Mouse (Mus musculus): ENCODE measurements around the gene Gm9999. TPM values are rescaled to one million over a fixed set of nuclear protein-coding genes. Genes with fewer than 3 reads are reported as not detected.

Gene Gm9999
- polyA plus RNA-seq (2012; fragmentation: generic; extraction: Trizol), result not detected

DNA sequence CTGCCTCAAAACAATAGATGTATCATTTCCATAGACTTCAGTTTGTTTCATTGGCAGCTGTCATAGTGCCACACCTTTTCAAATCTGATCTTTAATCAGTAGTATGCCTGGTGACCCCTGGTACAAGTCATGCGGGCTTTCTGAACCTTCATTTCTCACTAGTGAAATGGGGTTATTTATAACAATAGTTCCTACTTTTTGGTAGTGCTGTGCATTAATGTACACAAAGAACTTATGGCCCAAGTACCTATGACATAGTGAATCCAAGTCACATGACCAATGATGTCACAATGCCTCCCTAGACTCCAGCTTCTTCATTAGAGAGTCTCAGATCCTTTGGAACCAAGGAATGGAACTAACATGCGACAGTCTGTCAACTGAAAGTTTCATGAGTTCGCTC lies at the start of gene Gm9999:
TSS of gene Gm9999 (plus strand) at position 301 of the 400 bp plus-strand sequence.
- Histone ChIP-seq H3K36me3 (ENCODE audit: control insufficient read depth, insufficient read depth) (no peaks in the 10 kb centered on the region), H3K4me2 (ENCODE audit: low read depth) (no peak within 1 kb of the TSS)

DNA sequence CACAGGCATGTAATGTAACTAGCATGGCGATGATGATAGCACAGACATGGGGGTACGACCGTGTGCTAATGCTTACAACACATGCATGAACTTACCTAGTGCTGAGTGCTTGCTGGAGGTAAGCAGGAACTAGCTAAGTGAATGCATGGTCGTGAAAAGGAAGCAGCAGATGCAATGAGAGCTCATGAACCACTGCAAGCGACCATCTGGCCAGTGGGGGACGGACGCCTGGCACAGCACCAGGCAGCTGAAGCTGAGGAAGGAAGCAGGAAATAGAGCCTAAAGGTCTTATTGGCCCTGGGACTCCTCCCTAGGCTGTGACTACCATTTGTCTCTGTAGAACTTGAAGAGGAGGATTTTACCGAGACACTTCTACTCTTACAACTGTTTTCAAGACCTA lies 48.6 kb upstream of the Gm9999 start:
- Histone ChIP-seq H3ac (ENCODE audit: control insufficient read depth, insufficient read length) (no peak overlapping the region), H3K4me3 (no peak overlapping the region), H3K4me2 (ENCODE audit: low read depth) (no peak overlapping the region), H3K79me2 (ENCODE audit: control insufficient read depth, insufficient read depth) (no peaks in the 10 kb centered on the region), H3K27me3 (ENCODE audit: control insufficient read depth, insufficient read depth, insufficient read length) (no peaks in the 10 kb centered on the region), H3K36me3 (ENCODE audit: control insufficient read depth, insufficient read depth) (peaks cover 16% of the 10 kb centered on the region)
- no peak for TF ChIP-seq TCF12 (IDR thresholded peaks at IDR 0.05; ENCODE audit: insufficient read depth, poor library complexity, severe bottlenecking)
- TF ChIP-seq SRF (IDR thresholded peaks at IDR 0.05; ENCODE audit: control insufficient read depth, insufficient read length, low read depth), result no peak
- TF ChIP-seq CEBPB (IDR thresholded peaks at IDR 0.05; ENCODE audit: insufficient read depth, poor library complexity, severe bottlenecking), result no peak

More for the DNA sequence above, at the start of gene Gm9999:
- Histone ChIP-seq H3ac (ENCODE audit: control insufficient read depth, insufficient read length) (no peak within 1 kb of the TSS), H3K4me3 (no peak within 1 kb of the TSS), H3K79me2 (ENCODE audit: control insufficient read depth, insufficient read depth) (no peaks in the 10 kb centered on the region), H3K27me3 (ENCODE audit: control insufficient read depth, insufficient read depth, insufficient read length) (no peaks in the 10 kb centered on the region)
- no peak for TF ChIP-seq MYOG (IDR thresholded peaks at IDR 0.05; ENCODE audit: control insufficient read depth in 1 of 3, insufficient read depth in 1 of 3, insufficient read length in 2 of 3, low read depth in 2 of 3)
- no peak for TF ChIP-seq TCF12 (IDR thresholded peaks at IDR 0.05; ENCODE audit: insufficient read depth, poor library complexity, severe bottlenecking)
- no peak for TF ChIP-seq SRF (IDR thresholded peaks at IDR 0.05; ENCODE audit: control insufficient read depth, insufficient read length, low read depth)
- TF ChIP-seq CEBPB (IDR thresholded peaks at IDR 0.05; ENCODE audit: insufficient read depth, poor library complexity, severe bottlenecking), result no peak
- no peak for TF ChIP-seq POLR2A (IDR thresholded peaks at IDR 0.05; ENCODE audit: insufficient read length, low read depth)
- TF ChIP-seq USF1 (IDR thresholded peaks at IDR 0.05; ENCODE audit: low read depth), result no peak
- TF ChIP-seq MAX (IDR thresholded peaks at IDR 0.05; ENCODE audit: low read depth), result no peak
- TF ChIP-seq REST (IDR thresholded peaks at IDR 0.05; ENCODE audit: insufficient read depth, insufficient read length), result no peak
- no peak for TF ChIP-seq MYOD1 (IDR thresholded peaks at IDR 0.05; ENCODE audit: control insufficient read depth in 1 of 3, insufficient read length in 2 of 3, low read depth in 2 of 3)
- TF ChIP-seq TCF3 (IDR thresholded peaks at IDR 0.05; ENCODE audit: insufficient read length, low read depth), result no peak
- TF ChIP-seq E2F4 (IDR thresholded peaks at IDR 0.05; ENCODE audit: insufficient read depth), result no peak
- TF ChIP-seq POLR2AphosphoS2 (IDR thresholded peaks at IDR 0.05; ENCODE audit: insufficient read length, low read depth), result no peak

DNA sequence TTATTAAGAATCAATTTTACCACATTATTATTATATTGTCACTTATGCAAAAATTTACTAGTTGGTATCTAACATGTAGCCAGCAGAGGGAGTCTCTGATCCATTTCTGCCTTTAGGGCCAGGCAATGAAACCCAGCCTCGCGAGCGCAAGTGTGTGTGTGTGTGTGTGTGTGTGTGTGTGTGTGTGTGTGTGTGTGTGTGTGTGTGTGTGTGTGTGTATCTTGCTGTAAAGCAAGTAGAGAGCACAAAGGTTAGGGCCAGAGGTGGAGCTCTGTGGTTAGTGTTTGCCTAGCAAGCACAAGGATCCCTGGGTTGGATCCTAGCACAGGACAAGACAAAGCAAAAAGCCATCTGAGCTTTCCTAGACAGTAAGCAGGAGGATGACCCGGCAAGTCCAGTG lies 47.5 kb upstream of the Gm9999 start:
- H3K79me2 ChIP-seq (ENCODE audit: control insufficient read depth, insufficient read depth), result no peaks in the 10 kb centered on the region
- H3K27me3 ChIP-seq (ENCODE audit: control insufficient read depth, insufficient read depth, insufficient read length), result no peaks in the 10 kb centered on the region
- no peak overlapping the region for H3K4me2 ChIP-seq (ENCODE audit: low read depth)
- no peak for TF ChIP-seq MAX (IDR thresholded peaks at IDR 0.05; ENCODE audit: low read depth)
- no peak for TF ChIP-seq POLR2A (IDR thresholded peaks at IDR 0.05; ENCODE audit: insufficient read length, low read depth)
- TF ChIP-seq CEBPB (IDR thresholded peaks at IDR 0.05; ENCODE audit: insufficient read depth, poor library complexity, severe bottlenecking), result no peak
- TF ChIP-seq TCF12 (IDR thresholded peaks at IDR 0.05; ENCODE audit: insufficient read depth, poor library complexity, severe bottlenecking), result no peak
- no peak for TF ChIP-seq TCF3 (IDR thresholded peaks at IDR 0.05; ENCODE audit: insufficient read length, low read depth)
- TF ChIP-seq MYOG (IDR thresholded peaks at IDR 0.05; ENCODE audit: control insufficient read depth in 1 of 3, insufficient read depth in 1 of 3, insufficient read length in 2 of 3, low read depth in 2 of 3), result no peak
- no peak for TF ChIP-seq SRF (IDR thresholded peaks at IDR 0.05; ENCODE audit: control insufficient read depth, insufficient read length, low read depth)
- TF ChIP-seq POLR2AphosphoS2 (IDR thresholded peaks at IDR 0.05; ENCODE audit: insufficient read length, low read depth), result no peak
- no peak for TF ChIP-seq E2F4 (IDR thresholded peaks at IDR 0.05; ENCODE audit: insufficient read depth)
- TF ChIP-seq REST (IDR thresholded peaks at IDR 0.05; ENCODE audit: insufficient read depth, insufficient read length), result no peak
- TF ChIP-seq USF1 (IDR thresholded peaks at IDR 0.05; ENCODE audit: low read depth), result no peak
- TF ChIP-seq MYOD1 (IDR thresholded peaks at IDR 0.05; ENCODE audit: control insufficient read depth in 1 of 3, insufficient read length in 2 of 3, low read depth in 2 of 3), result no peak
- peaks cover 22% of the 10 kb centered on the region for H3K36me3 ChIP-seq (ENCODE audit: control insufficient read depth, insufficient read depth)
- no peak overlapping the region for H3ac ChIP-seq (ENCODE audit: control insufficient read depth, insufficient read length)
- H3K4me3 ChIP-seq, result no peak overlapping the region

DNA sequence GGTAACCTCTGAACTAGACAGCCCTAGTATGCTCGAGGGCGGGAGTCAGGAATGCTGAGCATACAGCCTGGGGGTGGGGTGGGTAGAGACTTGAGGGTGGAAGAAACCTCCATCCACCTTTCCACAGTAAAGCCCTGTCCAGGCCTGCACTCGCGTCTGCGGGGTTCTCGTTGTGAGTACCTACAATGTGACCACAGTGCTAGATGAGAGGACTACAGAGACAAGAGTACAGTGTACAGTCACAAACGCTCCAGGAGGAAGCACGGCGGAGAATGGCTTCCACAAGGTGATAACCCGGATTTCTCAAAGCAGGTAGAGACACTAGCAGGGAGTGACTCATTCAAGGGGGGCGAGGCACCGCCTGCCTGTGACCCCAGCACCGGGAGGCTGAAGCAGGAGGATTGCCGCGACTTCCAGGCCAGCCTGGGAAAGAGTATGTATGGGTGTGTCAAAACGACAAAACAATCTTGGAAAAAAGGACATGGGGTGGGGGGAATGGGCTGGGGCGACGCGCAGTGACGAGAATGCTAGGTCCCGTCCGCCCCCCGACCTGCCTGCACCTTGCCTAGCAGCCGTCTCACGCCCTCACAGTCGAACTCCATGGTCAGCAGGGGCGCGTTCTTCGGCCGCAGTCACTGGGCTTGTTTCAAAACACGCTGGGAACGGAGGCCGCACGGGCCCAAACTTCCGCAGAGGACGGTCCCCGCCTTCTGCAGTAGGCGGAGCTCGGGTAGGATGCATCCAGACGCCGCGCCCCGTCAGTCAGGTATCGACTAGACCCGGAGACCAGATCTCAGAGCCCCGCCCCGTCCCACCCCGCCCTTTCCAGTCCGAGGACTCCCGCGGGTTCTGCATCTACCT lies 25.3 kb upstream of the Gm9999 start, which contains the start of gene Uevld:
TSS of gene Uevld (minus strand) at position 697 of the 861 bp plus-strand sequence.
- Histone ChIP-seq H3K27me3 (ENCODE audit: control insufficient read depth, insufficient read depth, insufficient read length) (no peaks in the 10 kb centered on the region), H3K4me2 (ENCODE audit: low read depth) (peak within 1 kb of the TSS; percentile 87), H3K4me3 (peak within 1 kb of the TSS; percentile 68), H3ac (ENCODE audit: control insufficient read depth, insufficient read length) (peak within 1 kb of the TSS; percentile 60), H3K79me2 (ENCODE audit: control insufficient read depth, insufficient read depth) (peaks cover 13% of the 10 kb centered on the region), H3K36me3 (ENCODE audit: control insufficient read depth, insufficient read depth) (no peaks in the 10 kb centered on the region)
- no peak for TF ChIP-seq TCF3 (IDR thresholded peaks at IDR 0.05; ENCODE audit: insufficient read length, low read depth)
- no peak for TF ChIP-seq TCF12 (IDR thresholded peaks at IDR 0.05; ENCODE audit: insufficient read depth, poor library complexity, severe bottlenecking)
- peak; percentile 88 for TF ChIP-seq POLR2AphosphoS2 (IDR thresholded peaks at IDR 0.05; ENCODE audit: insufficient read length, low read depth)
- peak; percentile 89 for TF ChIP-seq POLR2A (IDR thresholded peaks at IDR 0.05; ENCODE audit: insufficient read length, low read depth)
- TF ChIP-seq MYOG (IDR thresholded peaks at IDR 0.05; ENCODE audit: control insufficient read depth in 1 of 3, insufficient read depth in 1 of 3, insufficient read length in 2 of 3, low read depth in 2 of 3), result peak in 2 of 3 experiments; percentile 17 to 49
- TF ChIP-seq E2F4 (IDR thresholded peaks at IDR 0.05; ENCODE audit: insufficient read depth), result peak; percentile 63

All from myocyte (in vitro differentiated cells).